Mouse (Mus musculus) hindbrain, embryonic 16.5 days (tissue): ENCODE data around the gene Ubxn6. TPM values are rescaled to one million over a fixed set of nuclear protein-coding genes. Genes with fewer than 3 reads are reported as not detected.
"Not testable (repeated sequence)": the region's sequence is repeated elsewhere in the genome, so short reads cannot be mapped to it uniquely, and the experiment has no call there.

Experiments used
- ATAC-seq: fragments of 200-750 bp; cut with Nextera tagmentation; 2 replicates; pipeline ENCODE4 v1.8.0; 2017; ENCODE audit warnings: moderate TSS enrichment, moderate library complexity
- H3K27ac ChIP-seq: fragments of 300-500 bp; sonication (generic); 2 replicates; pipeline ENCODE4 v1.5.1; 2014; ENCODE audit warnings: low read depth, mild to moderate bottlenecking, control low read depth, low read length, moderate library complexity
- H3K27me3 ChIP-seq: fragments of 300-500 bp; sonication (generic); replicated peaks from 2 replicates; pipeline ENCODE4 v1.6.1; 2014; ENCODE audit warnings: low read length; ENCODE audit not compliant: control insufficient read depth, insufficient read depth
- H3K36me3 ChIP-seq: fragments of 300-500 bp; sonication (generic); 2 replicates; pipeline ENCODE4 v1.6.1; 2014; ENCODE audit warnings: mild to moderate bottlenecking, low read length, moderate library complexity, mixed read lengths; ENCODE audit not compliant: control insufficient read depth, insufficient read depth
- H3K4me1 ChIP-seq: fragments of 300-500 bp; sonication (generic); 2 replicates; pipeline ENCODE4 v1.6.1; 2014; ENCODE audit warnings: low read depth, low read length; ENCODE audit not compliant: control insufficient read depth, insufficient read depth
- H3K4me2 ChIP-seq: fragments of 300-500 bp; sonication (generic); 2 replicates; pipeline ENCODE4 v1.6.1; 2014; ENCODE audit warnings: mild to moderate bottlenecking, low read length, control low read depth, moderate library complexity
- H3K4me3 ChIP-seq: fragments of 300-500 bp; sonication (generic); 2 replicates; pipeline ENCODE4 v1.5.1; 2014; ENCODE audit warnings: mild to moderate bottlenecking, low read length, control low read depth, moderate library complexity
- H3K9ac ChIP-seq: fragments of 300-500 bp; sonication (generic); 2 replicates; pipeline ENCODE4 v1.6.1; 2014; ENCODE audit warnings: low read depth, mild to moderate bottlenecking, control low read depth, low read length, moderate library complexity
- H3K9me3 ChIP-seq: fragments of 300-500 bp; sonication (generic); 2 replicates; pipeline ENCODE4 v1.6.1; 2014; ENCODE audit warnings: mild to moderate bottlenecking, low read length, moderate library complexity; ENCODE audit not compliant: control insufficient read depth
- WGBS: fragments of 180-500 bp; shearing (Covaris S2); extraction: QIAGEN DNeasy Blood & Tissue Kit; methylation state at CpG from one replicate; pipeline ENCODE4 v1.1.7; 2014; 5-methylcytosine and 5-hydroxymethylcytosine counted together
- polyA plus RNA-seq: library from polyadenylated mRNA; unstranded; fragments of >200 nt; fragmentation: Nextera tagmentation; extraction: Ambion mirVana; gene quantifications from 2 replicates; pipeline ENCODE4 v1.2.1, GENCODE M21; 2015

The Ubxn6 gene
- polyA plus RNA-seq, 1 experiment from 2014 or later = 79.5 TPM

DNA sequence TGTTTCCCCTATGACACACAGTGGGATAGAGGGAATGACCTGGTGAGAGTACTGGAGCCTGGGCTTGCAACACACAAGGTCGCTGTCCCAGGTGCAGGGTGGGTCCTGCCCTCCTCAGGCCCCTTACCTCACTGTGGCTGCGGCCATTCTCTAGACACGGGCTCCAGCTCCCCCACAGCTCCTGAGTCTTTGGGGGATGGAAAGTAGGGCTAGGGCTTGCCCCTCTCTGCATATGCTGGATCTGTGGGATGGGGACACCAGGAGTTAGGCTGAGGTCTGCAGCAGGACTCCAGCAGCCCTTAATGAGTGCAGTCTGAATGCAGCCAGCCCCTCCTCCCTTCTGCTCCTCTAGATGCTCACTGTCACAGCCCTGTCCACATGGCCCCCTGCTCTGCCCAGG, 37.9 kb upstream of the Ubxn6 start:
- 0 out of 2 replicates have a peak, but pooled peaks have one; percentile 2 for ATAC-seq
- Histone ChIP-seq H3K27ac (no peak overlapping the region), H3K4me2 (no peak overlapping the region), H3K36me3 (no peaks in the 10 kb centered on the region), H3K4me1 (peaks cover 5% of the 10 kb centered on the region), H3K27me3 (no peaks in the 10 kb centered on the region), H3K9ac (no peak overlapping the region), H3K4me3 (no peak overlapping the region), H3K9me3 (no peaks in the 10 kb centered on the region)
- WGBS = 81% methylated on average over 3 of the region's 3 CpGs

- Histone ChIP-seq H3K4me2 (no peak overlapping the region), H3K4me1 (no peaks in the 10 kb centered on the region; the same call in 1 of the 2 replicates), H3K4me3 (no peak overlapping the region), H3K9ac (no peak overlapping the region), H3K27ac (no peak overlapping the region), H3K9me3 (no peaks in the 10 kb centered on the region), H3K27me3 (no peaks in the 10 kb centered on the region), H3K36me3 (no peaks in the 10 kb centered on the region)
- ATAC-seq = peak; percentile 27; the same call in 1 of the 2 replicates
- WGBS = 38% methylated on average over 4 of the region's 5 CpGs
Observed at GRCm38 (mm10) chr17:56111864-56112263, 37.0 kb upstream of the Ubxn6 start.

DNA sequence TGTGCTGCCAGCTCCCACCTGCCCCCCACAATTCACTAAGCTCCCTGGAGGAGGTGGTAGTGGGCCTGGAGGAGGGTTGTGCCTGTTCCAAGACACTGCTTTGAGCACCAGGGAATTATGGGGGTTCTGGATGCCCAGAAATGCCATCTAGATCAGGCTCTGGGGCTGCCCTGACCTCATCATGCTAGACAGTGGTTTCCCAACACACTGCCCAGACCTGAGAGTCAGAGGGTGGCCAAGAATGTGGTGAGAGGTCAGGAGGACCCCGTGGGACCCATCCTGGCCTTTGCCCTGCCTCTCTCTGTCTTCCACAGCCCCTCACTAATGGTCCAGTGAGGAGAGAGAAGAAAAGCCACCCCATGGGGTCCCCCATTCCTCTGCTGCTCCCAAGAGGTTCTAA, 36.2 kb upstream of the Ubxn6 start:
- H3K4me1 ChIP-seq = no peaks in the 10 kb centered on the region; the same call in 1 of the 2 replicates
- no peak overlapping the region for H3K27ac ChIP-seq
- no peak for ATAC-seq
- no peaks in the 10 kb centered on the region for H3K9me3 ChIP-seq
- H3K4me3 ChIP-seq = no peak overlapping the region
- 50% methylated on average over 1 of the region's 1 CpGs for WGBS
- H3K36me3 ChIP-seq = no peaks in the 10 kb centered on the region
- H3K9ac ChIP-seq = no peak overlapping the region
- no peaks in the 10 kb centered on the region for H3K27me3 ChIP-seq
- H3K4me2 ChIP-seq = no peak overlapping the region

DNA sequence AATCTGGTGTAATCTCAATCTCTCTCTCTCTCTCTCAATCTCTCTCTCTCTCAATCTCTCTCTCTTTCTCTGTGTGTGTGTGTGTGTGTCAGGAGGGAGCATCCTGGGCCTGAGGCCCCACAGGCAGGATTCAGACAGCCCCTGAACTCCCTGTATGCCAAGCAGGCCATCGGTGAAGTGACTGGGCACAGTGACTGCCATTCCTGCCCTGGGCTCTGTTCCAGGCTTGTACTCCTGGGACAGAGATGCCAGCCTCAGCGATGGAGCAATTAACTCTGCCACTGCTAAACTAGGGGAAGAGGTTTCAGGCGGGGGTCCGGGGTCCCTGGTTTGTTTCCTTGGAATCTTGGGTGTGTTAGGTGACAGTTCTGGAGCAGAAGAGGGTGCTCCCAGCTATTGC, 35.7 kb upstream of the Ubxn6 start:
- Histone ChIP-seq H3K4me3 (no peak overlapping the region), H3K9me3 (no peaks in the 10 kb centered on the region), H3K4me2 (no peak overlapping the region), H3K9ac (no peak overlapping the region), H3K36me3 (no peaks in the 10 kb centered on the region), H3K4me1 (no peaks in the 10 kb centered on the region; the same call in 1 of the 2 replicates), H3K27ac (no peak overlapping the region), H3K27me3 (no peaks in the 10 kb centered on the region)
- ATAC-seq = no peak
- 37% methylated on average over 4 of the region's 4 CpGs for WGBS

GRCm38 (mm10) chr17:56109219-56110051, 34.6 kb upstream of the Ubxn6 start, which contains the start of gene Plin4:
TSS of gene Plin4 (minus strand) at chr17:56109803.
- no peak within 1 kb of the TSS for H3K4me2 ChIP-seq
- no peak for ATAC-seq
- 68% methylated on average over 10 of the region's 10 CpGs for WGBS
- H3K9ac ChIP-seq = no peak within 1 kb of the TSS
- no peaks in the 10 kb centered on the region for H3K27me3 ChIP-seq
- H3K4me1 ChIP-seq = no peaks in the 10 kb centered on the region; the same call in 1 of the 2 replicates
- H3K27ac ChIP-seq = no peak within 1 kb of the TSS
- no peaks in the 10 kb centered on the region for H3K9me3 ChIP-seq
- H3K36me3 ChIP-seq = no peaks in the 10 kb centered on the region
- no peak within 1 kb of the TSS for H3K4me3 ChIP-seq

DNA sequence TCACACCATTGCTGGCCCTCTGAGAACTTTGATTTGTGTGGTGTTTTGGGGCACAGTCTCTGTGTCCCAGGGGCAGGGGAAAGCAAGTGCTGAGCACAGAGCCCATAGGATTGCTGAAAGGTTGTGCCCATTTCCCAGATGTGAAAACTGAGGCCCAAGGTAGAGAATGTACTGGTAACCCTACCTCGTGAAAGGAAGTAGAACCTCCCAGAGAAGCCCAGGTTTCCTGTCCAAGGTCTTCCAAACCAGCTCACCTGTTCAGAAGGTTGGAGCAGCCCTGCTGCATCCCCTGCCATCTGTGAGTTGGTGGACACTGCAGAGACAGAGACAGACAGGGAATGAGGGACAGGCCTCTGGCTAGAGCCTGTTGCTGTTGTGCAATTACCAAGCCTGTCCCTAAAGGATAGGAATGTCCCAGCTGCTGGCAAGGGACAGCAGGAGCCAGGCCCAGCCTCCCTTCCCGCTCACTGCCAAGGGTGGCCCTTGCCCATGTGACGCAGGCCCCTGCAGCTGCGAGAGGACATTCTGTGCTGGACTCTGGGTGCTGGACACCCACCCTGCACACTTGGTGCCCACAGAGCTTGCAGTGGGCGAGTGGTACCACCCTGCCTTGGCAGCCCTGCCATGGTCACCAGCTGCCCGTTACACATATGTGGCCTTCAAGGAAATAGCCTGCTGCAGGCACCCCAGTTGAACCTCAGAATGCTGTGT, 33.7 kb upstream of the Ubxn6 start:
- Histone ChIP-seq H3K9me3 (no peaks in the 10 kb centered on the region), H3K27ac (no peak overlapping the region), H3K4me1 (no peaks in the 10 kb centered on the region; the same call in 1 of the 2 replicates), H3K27me3 (no peaks in the 10 kb centered on the region), H3K4me2 (no peak overlapping the region), H3K4me3 (no peak overlapping the region), H3K36me3 (no peaks in the 10 kb centered on the region), H3K9ac (no peak overlapping the region)
- no peak for ATAC-seq
- WGBS = 79% methylated on average over 6 of the region's 6 CpGs

DNA sequence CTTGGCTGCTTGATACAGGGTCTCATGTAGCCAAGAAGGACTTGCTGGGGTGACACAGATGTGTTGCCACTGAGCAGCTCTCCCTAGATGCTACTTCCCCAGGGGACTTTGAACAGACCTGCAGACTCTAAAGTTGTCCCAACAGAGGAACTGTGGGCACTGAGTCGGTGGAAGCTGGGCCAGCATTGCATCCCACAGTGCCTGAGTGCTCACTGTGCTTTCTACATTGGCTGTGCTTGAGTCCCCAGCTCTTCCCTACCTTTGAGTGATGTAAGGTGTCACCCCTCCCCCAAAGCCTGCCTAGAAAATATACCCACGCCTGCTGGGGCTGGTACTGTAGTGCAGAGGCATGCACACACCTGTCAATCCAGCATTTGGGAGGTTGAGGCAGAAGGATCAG, 32.9 kb upstream of the Ubxn6 start:
- H3K27me3 ChIP-seq = no peaks in the 10 kb centered on the region
- no peak overlapping the region for H3K4me2 ChIP-seq
- peaks cover 4% of the 10 kb centered on the region for H3K36me3 ChIP-seq
- no peak for ATAC-seq
- H3K27ac ChIP-seq = no peak overlapping the region
- no peaks in the 10 kb centered on the region; the same call in 1 of the 2 replicates for H3K4me1 ChIP-seq
- no peak overlapping the region for H3K4me3 ChIP-seq
- H3K9ac ChIP-seq = no peak overlapping the region
- WGBS = 57% methylated on average over 2 of the region's 2 CpGs
- no peaks in the 10 kb centered on the region for H3K9me3 ChIP-seq

DNA sequence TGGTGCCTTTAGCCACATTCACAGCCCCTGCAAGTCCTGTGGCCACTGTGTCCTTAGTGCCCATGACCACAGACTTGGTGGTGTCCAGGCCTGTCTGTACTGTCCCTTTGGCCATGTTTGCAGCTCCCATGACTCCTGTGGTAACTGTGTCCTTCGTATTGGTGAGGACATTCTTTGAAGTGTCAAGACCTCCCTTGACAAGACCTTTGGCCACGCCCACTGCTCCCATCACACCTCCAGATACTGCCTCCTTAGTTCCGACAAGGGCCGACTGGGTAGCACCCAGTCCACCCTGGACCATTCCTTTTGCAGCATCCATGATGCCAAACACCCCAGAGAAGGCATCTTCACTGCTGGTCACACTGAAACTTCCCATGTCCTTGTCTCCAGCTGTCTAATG, 32.2 kb upstream of the Ubxn6 start:
- no peak for ATAC-seq
- Histone ChIP-seq H3K4me1 (no peaks in the 10 kb centered on the region; the same call in 1 of the 2 replicates), H3K27ac (no peak overlapping the region), H3K36me3 (peaks cover 9% of the 10 kb centered on the region), H3K27me3 (no peaks in the 10 kb centered on the region), H3K9ac (no peak overlapping the region), H3K4me3 (no peak overlapping the region), H3K4me2 (no peak overlapping the region), H3K9me3 (no peaks in the 10 kb centered on the region)
- 85% methylated on average over 4 of the region's 4 CpGs for WGBS

DNA sequence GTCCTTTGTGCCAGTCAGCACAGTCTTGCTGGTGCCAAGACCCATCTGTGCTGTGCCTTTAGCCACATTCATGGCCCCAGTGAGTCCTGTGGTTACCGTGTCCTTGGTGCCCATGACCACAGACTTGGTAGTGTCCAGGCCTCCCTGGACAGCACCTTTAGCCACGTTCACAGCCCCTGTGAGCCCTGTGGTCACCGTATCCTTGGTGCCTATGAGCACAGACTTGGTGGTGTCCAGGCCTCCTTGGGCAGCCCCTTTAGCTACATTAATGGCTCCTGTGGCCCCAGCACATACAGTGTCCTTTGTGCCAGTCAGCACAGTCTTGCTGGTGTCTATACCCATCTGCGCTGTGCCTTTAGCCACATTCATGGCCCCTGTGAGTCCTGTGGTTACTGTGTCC, 31.6 kb upstream of the Ubxn6 start:
- H3K4me2 ChIP-seq, H3K27me3 ChIP-seq, ATAC-seq, H3K9ac ChIP-seq, H3K4me3 ChIP-seq, H3K27ac ChIP-seq, H3K4me1 ChIP-seq, H3K9me3 ChIP-seq: not testable (repeated sequence)
- 94% methylated on average over 4 of the region's 4 CpGs for WGBS
- peaks cover 12% of the 10 kb centered on the region for H3K36me3 ChIP-seq
